9 mouse cellular contexts compared by ENCODE assay signal in the genomic region with DNA sequence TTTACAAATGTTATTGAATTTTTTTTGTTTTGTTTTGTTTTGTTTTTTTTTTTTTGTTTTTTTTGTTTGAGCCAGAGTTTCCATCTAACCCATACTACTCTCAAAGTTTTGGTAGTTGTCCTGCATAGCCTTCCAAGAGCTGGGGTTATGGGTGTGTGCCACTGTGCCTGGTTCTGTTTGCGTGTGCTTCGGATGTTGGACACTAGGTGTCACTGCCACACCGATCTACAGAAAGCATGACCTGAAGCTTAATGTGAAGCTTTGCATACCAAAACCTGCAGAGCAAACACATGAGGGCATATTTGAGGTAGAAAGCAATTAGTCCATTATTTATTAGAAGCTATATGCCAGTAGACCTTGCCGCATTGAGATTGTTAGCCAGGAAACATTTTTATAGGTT. TPM values are rescaled to one million over a fixed set of nuclear protein-coding genes. Genes with fewer than 3 reads are reported as not detected.
DNase-seq lines count a peak whose midpoint lies in the region; ATAC-seq and TF ChIP-seq lines count a peak whose summit lies in the region.
"Had no signal": no experiment of that assay in that cellular context is flagged by ENCODE, and none has a peak within 500 bp of the region (broad histone marks: within the 10 kb centered on the region; RNA-seq: fewer than 3 reads in every experiment).

No protein-coding gene starts in this region.

- no peak overlapping the region for H3K4me3 ChIP-seq in kidney, postnatal 0 days (replicated peaks; ENCODE audit: low read depth, low read length)
- H3K4me3 ChIP-seq in liver, embryonic 13.5 days (replicated peaks): no peak overlapping the region
- H3K4me3 ChIP-seq: liver, embryonic 15.5 days had no signal

- H3K4me1 ChIP-seq in kidney, postnatal 0 days (replicated peaks; ENCODE audit: insufficient read depth, low read length): no peaks in the 10 kb centered on the region
- no peaks in the 10 kb centered on the region for H3K4me1 ChIP-seq in liver, embryonic 13.5 days (replicated peaks)
- H3K4me1 ChIP-seq: liver, embryonic 15.5 days had no signal

- ATAC-seq in common myeloid progenitor, adult 5-6 weeks (replicated peaks; ENCODE audit: low read depth, poor library complexity, severe bottlenecking): peak; percentile 96
- ATAC-seq in kidney, postnatal 0 days (replicated peaks; ENCODE audit: low FRiP score, low read depth): no peak; the same call in 1 of the 2 replicates
- ATAC-seq in liver, embryonic 13.5 days (ENCODE audit: low read depth): no peak; the same call in 1 of the 2 replicates

- H3K36me3 ChIP-seq in kidney, postnatal 0 days (ENCODE audit: insufficient read depth, low read length): 0 out of 2 replicates have a peak, but pooled peaks cover 2% of the 10 kb centered on the region
- no peaks in the 10 kb centered on the region for H3K36me3 ChIP-seq in liver, embryonic 13.5 days
- H3K36me3 ChIP-seq: liver, embryonic 15.5 days had no signal

- 5% methylated on average over 4 of the region's 4 CpGs for WGBS in kidney, postnatal 0 days
- WGBS in liver, embryonic 13.5 days (ENCODE audit: insufficient replicate concordance): 20% methylated on average over 4 of the region's 4 CpGs

- TF ChIP-seq CTCF in kidney, postnatal 0 days (IDR thresholded peaks at IDR 0.05; ENCODE audit: low read depth): peak; percentile 97

- no peaks in the 10 kb centered on the region for H3K9me3 ChIP-seq in kidney, postnatal 0 days (replicated peaks; ENCODE audit: low read length)
- no peaks in the 10 kb centered on the region for H3K9me3 ChIP-seq in liver, embryonic 13.5 days (replicated peaks)
- H3K9me3 ChIP-seq: liver, embryonic 15.5 days had no signal

- intact Hi-C loops in gastrocnemius, postnatal 14 days (cut with DNase I; ENCODE audit: low total_unique reads): loop anchor here (5.0 to 10.0 kb wide), 2 partner anchors 85 to 443 kb away; no protein-coding TSS in a partner anchor

- H3K27ac ChIP-seq in kidney, postnatal 0 days: no peak overlapping the region
- H3K27ac ChIP-seq in liver, embryonic 13.5 days: no peak overlapping the region
- H3K27ac ChIP-seq: liver, embryonic 15.5 days had no signal

- H3K9ac ChIP-seq in kidney, postnatal 0 days (ENCODE audit: low read depth, low read length): no peak overlapping the region
- no peak overlapping the region for H3K9ac ChIP-seq in liver, embryonic 13.5 days
- H3K9ac ChIP-seq: liver, embryonic 15.5 days had no signal

- peak; percentile 80 for DNase-seq in CD4-positive, CD25-positive, alpha-beta regulatory T cell, adult 2 months (ENCODE audit: low read depth, low spot score)
- peak; percentile 80 for DNase-seq in ZHBTc4 (ENCODE audit: low read depth, low spot score)
- DNase-seq in gastrocnemius, postnatal 14 days: peak; percentile 47
- DNase-seq in kidney, postnatal 0 days (ENCODE audit: low spot score): peak; percentile 85
- DNase-seq in liver, embryonic 13.5 days: peak; percentile 34
- DNase-seq in retina, postnatal 1 day: peak; percentile 87
- DNase-seq in urinary bladder, postnatal 36 days (ENCODE audit: low spot score in 2 of 2): peak; percentile 68 to 77

- H3K4me2 ChIP-seq in kidney, postnatal 0 days (ENCODE audit: low read length): no peak overlapping the region
- no peak overlapping the region for H3K4me2 ChIP-seq in liver, embryonic 13.5 days
- H3K4me2 ChIP-seq: liver, embryonic 15.5 days had no signal

- no peaks in the 10 kb centered on the region for H3K27me3 ChIP-seq in kidney, postnatal 0 days (ENCODE audit: insufficient read depth, low read length)
- no peaks in the 10 kb centered on the region for H3K27me3 ChIP-seq in liver, embryonic 13.5 days
- H3K27me3 ChIP-seq: liver, embryonic 15.5 days had no signal

RNA-seq across cellular contexts. Expression of gene Bcas3, which starts 29.1 kb away (rescaled TPM):
- 14.6 and 22.5 TPM in 2 replicates for total RNA-seq in common myeloid progenitor, adult 5-6 weeks (2017)
- total RNA-seq in gastrocnemius, postnatal 14 days (2021): 10 to 100 TPM; 25.3 to 28.5 TPM
- polyA plus RNA-seq in kidney, postnatal 0 days (2015; fragmentation: Nextera tagmentation; extraction: Ambion mirVana): 29.7 and 31.5 TPM in 2 replicates
- 13.6 and 16.4 TPM in 2 replicates for polyA plus RNA-seq in liver, embryonic 13.5 days (2015; fragmentation: Nextera tagmentation; extraction: Ambion mirVana)

Comparison
In these comparisons a context has a peak if more than half of its experiments do, and no peak if none do; other contexts are left out.
1. DNase-seq: peak in every context shown above with its lines; median percentile 87 in retina, postnatal 1 day; 85 in kidney, postnatal 0 days; 80 in CD4-positive, CD25-positive, alpha-beta regulatory T cell, adult 2 months; 80 in ZHBTc4; 72 in urinary bladder, postnatal 36 days; 47 in gastrocnemius, postnatal 14 days; 34 in liver, embryonic 13.5 days.